Mouse (Mus musculus): ENCODE results near the gene Jarid2.

DNA sequence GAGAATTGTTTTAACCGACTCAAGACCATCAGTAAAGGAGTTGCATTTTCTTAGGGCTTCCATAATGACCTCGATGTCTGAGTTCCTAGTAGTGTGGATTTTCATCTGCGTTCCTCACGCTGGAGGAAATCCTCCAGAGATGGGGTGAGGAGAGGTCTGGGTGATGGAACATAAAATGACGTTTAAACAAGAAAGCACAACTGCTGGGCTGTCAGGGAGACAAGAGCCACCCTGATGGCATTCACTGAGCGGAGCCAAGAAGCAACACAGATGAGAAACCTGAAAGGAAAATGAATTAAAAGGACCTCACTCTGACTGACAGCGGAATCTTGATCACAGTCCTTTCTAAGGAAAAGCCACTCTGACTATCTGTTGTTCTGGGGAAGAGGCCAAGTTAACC, 204.3 kb downstream of the Jarid2 start:
- TF ChIP-seq CTCF (IDR thresholded peaks at IDR 0.05) (no peak), EP300 (IDR thresholded peaks at IDR 0.05) (no peak)

All from lung, postnatal 0 days (tissue).